Mouse (Mus musculus) urinary bladder, postnatal 0 days (tissue): Measurements from ENCODE around the gene Gm8764. TPM values are rescaled to one million over a fixed set of nuclear protein-coding genes. Genes with fewer than 3 reads are reported as not detected.

Experiments used
- polyA plus RNA-seq: library from polyadenylated mRNA; unstranded; fragments of >200 nt; fragmentation: Nextera tagmentation; extraction: Ambion mirVana; gene quantifications from 2 replicates; pipeline ENCODE4 v1.2.1, GENCODE M21; 2015

Gene Gm8764
- polyA plus RNA-seq = not detected in 2 replicates

GRCm38 (mm10) chr10:104159706-104160105 lies at the start of gene Gm8764:
Gene Gm8764 (plus strand): TSS chr10:104160006.

DNA sequence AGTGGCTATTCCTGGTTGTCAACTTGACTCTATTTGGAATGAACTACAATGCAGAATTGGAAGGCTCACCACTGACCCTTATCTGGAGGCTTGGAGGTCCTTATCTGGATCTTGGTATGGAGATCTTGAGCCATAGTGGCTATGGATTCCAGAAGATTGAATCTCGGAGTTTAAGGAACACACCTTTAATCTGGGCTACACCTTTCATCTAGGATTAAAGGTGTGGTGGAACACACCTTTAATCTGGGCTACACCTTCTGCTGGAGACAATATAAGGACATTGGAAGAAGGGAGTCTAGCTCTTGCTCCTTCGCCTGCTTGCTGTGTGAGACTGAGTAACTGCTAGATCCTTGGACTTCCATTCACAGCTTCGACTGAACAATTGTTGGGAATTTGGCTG lies 17.1 kb upstream of the Gm8764 start, which contains the start of gene Gm21293:
TSS of gene Gm21293 (plus strand) at position 301 of the 400 bp plus-strand sequence.

DNA sequence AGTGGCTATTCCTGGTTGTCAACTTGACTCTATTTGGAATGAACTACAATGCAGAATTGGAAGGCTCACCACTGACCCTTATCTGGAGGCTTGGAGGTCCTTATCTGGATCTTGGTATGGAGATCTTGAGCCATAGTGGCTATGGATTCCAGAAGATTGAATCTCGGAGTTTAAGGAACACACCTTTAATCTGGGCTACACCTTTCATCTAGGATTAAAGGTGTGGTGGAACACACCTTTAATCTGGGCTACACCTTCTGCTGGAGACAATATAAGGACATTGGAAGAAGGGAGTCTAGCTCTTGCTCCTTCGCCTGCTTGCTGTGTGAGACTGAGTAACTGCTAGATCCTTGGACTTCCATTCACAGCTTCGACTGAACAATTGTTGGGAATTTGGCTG lies 8.6 kb upstream of the Gm8764 start, which contains the start of gene Gm6763:
TSS of gene Gm6763 (plus strand) at position 301 of the 400 bp plus-strand sequence.

DNA sequence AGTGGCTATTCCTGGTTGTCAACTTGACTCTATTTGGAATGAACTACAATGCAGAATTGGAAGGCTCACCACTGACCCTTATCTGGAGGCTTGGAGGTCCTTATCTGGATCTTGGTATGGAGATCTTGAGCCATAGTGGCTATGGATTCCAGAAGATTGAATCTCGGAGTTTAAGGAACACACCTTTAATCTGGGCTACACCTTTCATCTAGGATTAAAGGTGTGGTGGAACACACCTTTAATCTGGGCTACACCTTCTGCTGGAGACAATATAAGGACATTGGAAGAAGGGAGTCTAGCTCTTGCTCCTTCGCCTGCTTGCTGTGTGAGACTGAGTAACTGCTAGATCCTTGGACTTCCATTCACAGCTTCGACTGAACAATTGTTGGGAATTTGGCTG lies 8.4 kb downstream of the Gm8764 start, which contains the start of gene Gm21304:
TSS of gene Gm21304 (plus strand) at position 301 of the 400 bp plus-strand sequence.

GRCm38 (mm10) chr10:104176724-104177123 lies 16.9 kb downstream of the Gm8764 start, which contains the start of gene Gm21312:
Gene Gm21312 (plus strand): TSS chr10:104177024.

DNA sequence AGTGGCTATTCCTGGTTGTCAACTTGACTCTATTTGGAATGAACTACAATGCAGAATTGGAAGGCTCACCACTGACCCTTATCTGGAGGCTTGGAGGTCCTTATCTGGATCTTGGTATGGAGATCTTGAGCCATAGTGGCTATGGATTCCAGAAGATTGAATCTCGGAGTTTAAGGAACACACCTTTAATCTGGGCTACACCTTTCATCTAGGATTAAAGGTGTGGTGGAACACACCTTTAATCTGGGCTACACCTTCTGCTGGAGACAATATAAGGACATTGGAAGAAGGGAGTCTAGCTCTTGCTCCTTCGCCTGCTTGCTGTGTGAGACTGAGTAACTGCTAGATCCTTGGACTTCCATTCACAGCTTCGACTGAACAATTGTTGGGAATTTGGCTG lies 25.4 kb downstream of the Gm8764 start, which contains the start of gene Gm20765:
TSS of gene Gm20765 (plus strand) at position 301 of the 400 bp plus-strand sequence.

GRCm38 (mm10) chr10:104193742-104194141 lies 33.9 kb downstream of the Gm8764 start, which contains the start of gene Gm4340:
Gene Gm4340 (plus strand): TSS chr10:104194042.

Other genes starting within 250 kb of the Gm8764 start
- gene Gm21293, start 17.0 kb upstream of the Gm8764 start, polyA plus RNA-seq = not detected in 2 replicates
- not detected in 2 replicates for gene Gm6763, start 8.5 kb upstream of the Gm8764 start, polyA plus RNA-seq
- gene Gm21304, start 8.5 kb downstream of the Gm8764 start, polyA plus RNA-seq = not detected in 2 replicates
- not detected in 2 replicates for gene Gm21312, start 17.0 kb downstream of the Gm8764 start, polyA plus RNA-seq
- gene Gm20765, start 25.5 kb downstream of the Gm8764 start, polyA plus RNA-seq = not detected in 2 replicates
- not detected in 2 replicates for gene Gm4340, start 34.0 kb downstream of the Gm8764 start, polyA plus RNA-seq